Mouse (Mus musculus) cerebellum, adult 18-20 months (tissue): Measurements from ENCODE around the gene Colgalt2.

ENCODE experiments used
- DNase-seq, 2 experiments: peaks; one replicate each; pipeline ENCODE4 v3.0.0; 2021

Colgalt2 gene

DNA sequence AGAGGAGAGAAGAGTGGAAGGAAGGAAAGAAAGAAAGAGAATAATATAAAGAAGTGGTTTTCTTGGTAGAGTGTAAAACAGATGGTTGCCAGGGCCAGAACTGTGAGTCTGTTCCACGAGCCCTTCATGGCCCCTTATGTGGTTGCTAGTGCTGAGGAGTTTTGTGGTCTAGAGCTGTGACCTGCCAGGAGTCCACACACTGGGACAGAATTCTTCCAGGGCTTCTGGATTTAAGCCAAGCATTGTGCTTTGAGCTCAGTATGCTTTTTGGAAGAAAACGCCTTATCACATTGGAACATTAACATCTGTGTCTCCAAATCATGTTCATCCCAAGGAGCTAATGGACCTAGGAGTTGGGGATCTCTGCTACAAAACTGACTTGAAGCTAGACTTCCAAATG is 97.2 kb downstream of the Colgalt2 start:
- no peak for DNase-seq

GRCm38 (mm10) chr1:152497581-152497980 is 98.0 kb downstream of the Colgalt2 start:
- no peak for DNase-seq

DNA sequence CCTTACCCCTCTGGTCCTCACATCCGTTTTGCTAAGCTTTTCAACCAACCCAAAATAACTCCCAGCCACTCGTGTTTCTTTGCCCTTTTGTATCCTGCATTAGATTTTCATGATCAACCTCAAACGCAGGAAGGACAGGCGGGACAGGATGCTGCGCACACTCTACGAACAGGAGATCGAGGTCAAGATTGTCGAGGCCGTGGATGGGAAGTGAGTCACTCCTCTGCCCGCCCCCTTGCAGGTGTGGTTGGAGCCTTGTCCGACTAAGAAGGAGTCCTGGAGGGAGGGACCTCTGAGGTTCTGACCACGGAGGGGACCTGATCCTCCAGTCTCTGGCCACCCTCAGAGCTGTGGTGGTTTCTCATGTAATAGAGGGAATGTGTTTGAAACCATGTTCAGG is 100.2 kb downstream of the Colgalt2 start:
- no peak for DNase-seq

DNA sequence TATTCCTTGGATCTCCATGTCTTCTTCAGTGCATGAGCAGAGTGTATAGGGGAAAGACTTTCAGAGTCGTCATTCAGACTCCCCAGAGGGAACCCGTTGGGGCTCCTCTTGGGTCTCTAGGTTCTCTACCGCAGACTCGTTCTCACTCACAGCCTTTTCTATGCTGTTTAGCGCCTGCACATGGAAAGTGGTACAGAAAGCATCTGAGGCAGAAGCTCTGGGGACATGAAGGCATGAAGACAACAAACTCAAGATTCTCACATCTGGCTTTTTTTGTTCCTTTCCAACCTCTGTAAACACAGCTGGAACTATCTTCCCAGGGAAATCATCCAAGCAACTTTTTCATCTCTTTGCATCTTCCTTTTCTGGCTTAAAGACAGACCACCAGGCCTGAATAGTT is 106.5 kb downstream of the Colgalt2 start:
- no peak for DNase-seq

DNA sequence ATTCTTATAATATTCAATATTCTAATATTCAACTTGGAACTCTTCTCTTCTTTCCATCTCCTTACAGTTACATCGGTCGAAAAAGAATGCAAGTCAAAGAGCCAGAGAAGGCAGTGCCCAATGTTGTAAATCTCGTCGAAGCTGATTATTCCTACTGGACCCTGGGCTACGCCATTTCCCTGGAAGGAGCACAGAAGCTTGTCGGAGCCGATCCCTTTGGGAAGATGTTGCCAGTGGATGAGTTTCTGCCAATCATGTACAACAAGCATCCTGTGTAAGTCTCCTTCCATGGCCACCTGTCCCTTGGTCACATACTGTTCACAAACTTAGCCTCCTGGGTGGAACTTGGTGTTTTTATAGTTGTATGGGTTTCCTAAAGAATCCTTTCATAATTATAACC is 107.1 kb downstream of the Colgalt2 start:
- DNase-seq = no peak

DNA sequence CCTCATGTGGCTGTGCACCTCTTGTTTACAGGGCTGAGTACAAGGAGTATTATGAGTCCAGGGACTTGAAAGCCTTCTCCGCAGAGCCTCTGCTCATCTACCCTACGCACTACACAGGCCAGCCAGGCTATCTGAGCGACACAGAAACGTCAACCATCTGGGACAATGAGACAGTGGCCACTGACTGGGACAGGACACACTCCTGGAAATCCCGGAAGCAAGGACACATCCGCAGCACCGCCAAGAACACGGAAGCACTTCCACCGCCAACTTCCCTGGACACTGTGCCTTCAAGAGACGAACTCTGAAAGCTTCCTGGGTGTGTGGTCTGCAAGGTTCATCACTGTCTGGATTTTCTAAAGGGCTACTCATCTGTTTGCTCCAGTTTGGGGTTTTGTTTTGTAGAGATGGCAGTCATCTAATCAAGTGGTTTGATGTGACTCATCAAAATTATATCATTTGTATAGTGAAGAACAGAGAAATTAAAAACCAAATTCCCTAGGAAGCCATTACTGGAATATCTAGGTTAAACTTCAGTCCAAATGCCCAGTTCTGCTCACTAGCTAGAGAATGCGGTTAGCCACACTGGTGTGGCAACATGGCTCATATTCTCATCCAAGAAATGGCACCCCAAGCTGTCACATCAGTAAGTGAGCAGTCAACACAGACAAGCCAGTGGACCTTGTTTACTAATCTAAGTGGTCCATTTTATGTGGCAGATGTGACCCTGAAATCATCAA is 109.0 kb downstream of the Colgalt2 start:
- no peak for DNase-seq

DNA sequence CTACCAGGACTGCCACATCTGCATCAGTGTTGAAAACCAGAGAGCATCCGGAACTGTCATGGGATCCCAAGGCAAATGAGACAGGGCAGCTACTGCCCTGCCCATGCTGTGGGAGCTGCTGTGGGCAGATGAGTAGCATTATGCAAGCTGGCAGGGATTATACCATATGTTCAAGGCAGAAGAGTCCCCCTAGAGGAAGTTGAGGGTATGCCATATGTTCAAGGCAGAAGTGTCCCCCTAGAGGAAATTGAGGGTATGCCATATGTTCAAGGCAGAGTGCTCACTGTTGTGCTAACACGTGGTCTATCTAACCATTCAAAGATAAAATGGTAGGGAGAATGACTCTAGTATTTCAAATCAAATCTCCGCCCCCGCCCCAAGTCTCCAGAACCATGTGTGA is 111.6 kb downstream of the Colgalt2 start:
- DNase-seq = no peak

DNA sequence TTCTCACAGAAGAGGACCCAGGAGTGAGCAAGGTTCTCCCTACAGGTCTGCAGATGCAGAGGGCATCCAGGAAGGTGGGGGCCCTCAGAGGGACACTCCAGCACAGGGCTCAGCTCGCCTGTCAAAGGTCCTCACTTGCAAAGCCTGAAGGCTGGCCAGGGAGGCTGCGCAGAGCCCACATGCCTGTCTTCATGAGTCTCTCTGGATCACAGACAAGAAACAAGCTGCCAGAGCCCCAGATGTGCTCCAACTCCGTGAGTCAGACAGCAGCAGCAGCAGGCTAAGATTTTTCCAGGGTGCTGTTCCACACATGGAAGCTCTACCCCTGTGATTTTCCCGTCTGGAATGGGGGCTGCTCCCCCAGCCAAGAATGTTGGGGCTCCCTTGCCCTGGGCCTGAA is 114.6 kb downstream of the Colgalt2 start:
- DNase-seq = no peak

DNA sequence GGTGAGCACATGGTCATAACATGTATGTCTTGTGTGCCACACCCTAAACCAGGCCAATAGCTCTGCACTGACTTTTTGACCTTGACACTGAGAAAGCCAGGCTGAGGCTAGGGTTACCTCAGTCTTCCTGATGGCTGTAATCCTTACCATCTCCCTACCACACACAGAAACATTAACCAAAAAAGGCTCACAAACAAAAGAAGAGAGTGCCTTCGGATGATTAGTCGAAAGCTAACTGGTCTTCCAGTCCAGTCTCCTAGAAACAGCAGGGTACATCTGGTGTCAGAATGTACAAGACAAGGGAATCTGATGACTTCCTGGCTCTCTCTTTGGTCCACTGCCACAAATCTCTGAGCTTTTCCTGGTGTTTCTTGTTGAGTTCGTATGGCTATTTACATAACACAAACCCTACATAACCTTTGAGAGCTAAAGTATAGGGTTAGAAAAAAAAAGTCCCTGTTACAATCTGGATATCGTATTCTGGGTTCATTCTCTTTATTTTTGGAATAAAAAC is 117.5 kb downstream of the Colgalt2 start:
- DNase-seq = no peak

DNA sequence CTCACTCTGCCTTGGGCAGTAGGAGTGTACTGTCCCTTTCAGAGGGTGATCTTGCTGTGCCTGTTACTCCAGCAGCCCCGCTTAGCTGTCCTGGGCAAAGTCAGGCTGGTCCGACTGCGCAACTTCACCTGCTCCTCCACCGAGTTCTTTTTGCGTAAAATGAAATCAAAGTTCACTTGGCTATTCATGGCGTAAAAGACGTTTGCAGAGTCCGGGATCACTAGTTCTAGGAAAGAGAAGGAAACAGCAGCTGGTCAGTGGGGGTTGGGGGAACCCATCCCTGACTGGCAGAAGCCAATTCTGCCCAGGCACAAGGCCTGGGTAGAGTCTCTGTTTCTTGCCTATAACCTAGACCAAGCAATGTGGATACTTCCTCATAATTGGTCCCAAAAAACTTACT is 119.3 kb downstream of the Colgalt2 start:
- no peak for DNase-seq

DNA sequence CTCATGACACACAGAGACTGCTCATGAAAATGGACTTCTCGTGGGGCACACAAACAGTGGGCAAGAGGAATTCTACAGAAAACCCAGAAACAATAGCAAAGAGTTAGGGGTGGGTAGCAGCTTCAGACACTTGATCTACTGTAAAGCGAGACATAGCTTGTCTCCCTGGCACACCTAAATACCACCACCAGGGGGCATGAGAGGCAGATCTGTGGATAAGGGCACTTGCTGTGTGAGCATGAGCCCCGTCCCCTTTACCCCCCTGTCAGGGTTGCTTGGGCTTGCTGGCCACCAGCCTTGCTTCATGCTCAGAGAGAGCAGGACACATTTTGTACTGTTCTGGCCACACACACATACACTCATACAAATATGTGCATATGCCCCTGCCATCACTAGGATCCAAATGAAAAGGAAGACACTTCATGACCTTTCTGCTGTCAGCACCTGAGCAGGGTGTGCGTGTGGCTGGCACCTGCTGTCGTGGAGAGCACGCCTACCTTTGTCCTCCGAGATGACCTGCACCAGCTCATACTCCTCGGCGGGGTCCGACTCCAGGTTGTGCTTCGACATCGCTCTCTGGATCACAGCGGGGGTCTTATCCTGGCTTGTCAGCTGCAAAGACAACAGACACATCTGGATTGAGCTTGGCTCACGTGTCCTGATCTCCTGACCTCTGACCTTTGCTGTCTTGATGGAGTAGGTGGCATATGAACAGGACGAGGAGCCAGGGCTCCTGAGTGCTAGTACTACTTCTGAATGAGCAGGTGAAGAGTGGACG is 121.4 kb downstream of the Colgalt2 start:
- DNase-seq = peak; percentile 38 to 39

DNA sequence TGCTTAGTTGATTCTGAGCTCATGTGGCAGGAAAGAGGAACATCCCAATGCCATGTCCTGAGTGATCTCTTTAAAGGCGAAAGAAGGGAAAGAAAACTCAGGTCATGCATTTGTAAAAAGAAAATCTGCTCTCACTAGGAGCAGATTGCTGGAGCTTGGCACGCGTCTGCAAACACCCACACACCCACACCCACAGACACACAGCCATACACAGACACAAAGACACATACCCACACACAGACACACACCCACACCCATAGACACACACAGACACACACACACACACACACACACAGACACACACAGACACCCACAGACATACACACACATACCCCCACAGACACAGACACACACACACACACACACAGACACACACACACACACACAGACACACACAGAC is 122.6 kb downstream of the Colgalt2 start:
- DNase-seq = no peak

GRCm38 (mm10) chr1:152523292-152523691 is 123.7 kb downstream of the Colgalt2 start:
- DNase-seq = no peak

GRCm38 (mm10) chr1:152524098-152524892 is 124.7 kb downstream of the Colgalt2 start:
- no peak for DNase-seq

DNA sequence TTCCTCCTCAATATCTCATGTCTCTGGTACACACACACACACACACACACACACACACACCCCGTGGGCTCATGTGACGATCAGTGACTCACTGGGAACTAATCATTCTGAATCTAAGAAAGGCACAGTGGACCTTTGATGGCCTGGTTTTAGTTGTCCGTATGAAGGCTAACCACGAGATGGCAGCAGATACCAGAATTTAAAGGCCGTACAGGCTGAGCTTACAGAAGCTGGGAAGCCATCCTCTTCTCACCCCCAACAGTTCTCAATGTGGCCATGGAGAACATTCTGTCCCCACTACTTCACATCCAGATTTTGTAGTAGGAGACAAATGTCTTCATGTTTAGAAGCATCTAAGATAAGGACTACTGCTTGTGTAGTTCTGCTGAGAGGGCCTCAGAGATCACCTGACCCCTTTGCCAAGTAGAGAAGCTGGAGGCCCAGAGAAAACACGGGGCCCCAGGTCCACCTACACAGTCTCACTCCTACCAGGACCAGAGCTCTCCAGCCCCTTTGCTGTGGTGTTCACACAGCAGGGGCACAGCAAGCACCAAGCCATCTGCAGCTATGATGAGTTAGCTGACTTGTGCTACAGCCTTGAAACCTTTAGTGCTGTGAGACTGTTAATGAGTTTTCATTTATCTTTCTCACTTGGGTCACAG is 125.5 kb downstream of the Colgalt2 start:
- DNase-seq = peak; percentile 73 to 75

- DNase-seq = no peak
Measured at GRCm38 (mm10) chr1:152526154-152526553, 126.5 kb downstream of the Colgalt2 start.

- DNase-seq = no peak
Measured at GRCm38 (mm10) chr1:152528214-152528613, 128.6 kb downstream of the Colgalt2 start.

GRCm38 (mm10) chr1:152528778-152529177 is 129.1 kb downstream of the Colgalt2 start:
- DNase-seq = no peak

- no peak for DNase-seq
Measured at GRCm38 (mm10) chr1:152531498-152531897, 131.9 kb downstream of the Colgalt2 start.

GRCm38 (mm10) chr1:152534531-152534930 is 134.9 kb downstream of the Colgalt2 start:
- no peak for DNase-seq

DNA sequence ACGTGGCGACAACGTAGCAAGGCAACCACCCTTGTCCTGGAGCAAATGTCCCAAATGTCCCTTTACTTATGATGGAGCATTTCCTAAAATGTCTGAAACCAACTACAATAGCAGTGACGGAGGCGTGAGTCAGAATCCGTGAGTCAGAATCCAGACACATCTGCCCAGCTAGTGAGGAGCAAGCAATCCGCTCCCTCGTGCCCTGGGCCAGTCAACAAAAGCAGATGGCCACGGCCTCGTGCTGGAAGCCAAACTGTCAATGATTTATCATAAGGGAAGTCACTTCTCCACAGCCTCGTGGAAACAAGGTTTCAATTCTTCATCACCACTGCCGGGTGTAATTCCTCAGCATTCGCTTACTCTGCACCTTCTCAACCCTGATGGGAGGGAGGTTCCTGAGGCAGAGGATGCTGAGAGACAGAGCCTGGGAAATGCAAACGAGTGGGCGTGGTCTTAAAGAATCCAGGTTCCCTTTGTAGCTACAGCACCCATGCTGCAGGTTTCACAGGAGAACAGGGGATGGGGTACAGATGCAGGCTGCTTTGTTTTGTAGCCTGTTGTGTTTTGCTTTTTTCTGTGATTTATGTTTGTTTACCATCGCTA is 136.9 kb downstream of the Colgalt2 start:
- DNase-seq = no peak

- no peak for DNase-seq
Measured at GRCm38 (mm10) chr1:152537186-152537585, 137.6 kb downstream of the Colgalt2 start.
